Mouse (Mus musculus): ENCODE measurements at regions not wholly inside any gene's neighbourhood (a gene's known extent, or its start where the extent isn't known, plus 50 kb on each side); places are given as distances from the start of the nearest gene placed in this dataset.

GRCm38 (mm10) chr3:144137483-144137882, 67.5 kb downstream of the Lmo4 start:
- DNase-seq: no peak

- DNase-seq: no peak
These were observed 68.6 kb downstream of the Lmo4 start for GRCm38 (mm10) chr3:144136432-144136831.

DNA sequence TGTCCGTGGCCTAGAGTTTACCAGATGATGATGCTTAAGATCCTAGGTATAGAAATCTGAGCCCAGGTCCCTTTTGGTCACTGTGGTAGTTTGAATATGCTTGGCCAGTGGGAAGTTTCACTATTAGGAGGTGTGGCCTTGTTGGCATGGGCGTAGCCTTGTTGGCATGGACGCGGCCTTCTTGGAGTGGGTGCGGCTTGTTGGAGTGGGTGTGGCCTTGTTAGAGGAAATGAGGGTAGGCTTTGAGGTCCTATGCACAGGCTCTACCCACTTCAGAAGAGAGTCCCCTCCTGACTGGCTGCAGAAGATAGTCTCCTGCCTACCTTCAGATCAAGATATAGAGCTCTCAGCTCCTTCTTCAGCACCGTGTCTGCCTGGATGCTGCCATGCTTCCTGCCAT, 69.4 kb downstream of the Lmo4 start:
- no peak for DNase-seq

DNA sequence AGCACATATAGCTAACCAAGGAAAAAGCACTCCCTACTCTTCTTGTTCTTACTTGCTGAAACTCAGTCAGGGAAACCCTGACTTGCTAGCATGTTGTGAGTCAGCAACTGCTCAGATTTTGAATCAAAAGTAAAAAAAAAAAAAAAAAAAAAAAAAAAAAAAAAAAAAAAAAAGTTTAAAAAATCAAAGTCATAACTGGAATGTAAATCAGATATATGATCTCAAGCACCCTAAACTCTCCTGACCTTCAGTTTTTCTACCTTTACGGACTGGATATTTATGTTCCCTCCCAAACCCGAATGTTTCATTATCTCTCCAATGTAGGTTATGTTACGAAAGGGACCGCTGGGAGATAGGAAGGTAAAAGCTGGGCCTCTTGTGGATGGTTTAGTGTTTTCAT, 77.0 kb downstream of the Lmo4 start:
- no peak for DNase-seq

DNA sequence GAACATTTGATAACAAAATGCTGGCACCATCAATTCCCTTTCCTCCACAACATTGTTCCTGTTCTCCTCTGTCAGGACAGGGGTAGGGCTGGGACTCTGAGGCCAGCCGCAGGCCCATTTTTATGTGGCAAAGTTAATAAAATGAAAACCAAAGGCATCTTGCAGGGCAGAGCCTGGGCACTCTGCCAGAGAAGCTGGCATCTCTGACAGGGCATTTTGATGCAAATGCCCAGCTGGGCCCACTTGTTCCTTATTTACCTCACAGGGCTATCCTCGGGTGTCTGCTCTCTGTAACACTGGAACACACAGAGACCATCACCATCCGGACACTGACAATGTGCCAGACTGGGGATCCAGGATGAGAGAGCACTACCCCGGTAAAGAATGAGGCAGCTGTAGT, 80.7 kb downstream of the Lmo4 start:
- peak; percentile 5 for DNase-seq

DNA sequence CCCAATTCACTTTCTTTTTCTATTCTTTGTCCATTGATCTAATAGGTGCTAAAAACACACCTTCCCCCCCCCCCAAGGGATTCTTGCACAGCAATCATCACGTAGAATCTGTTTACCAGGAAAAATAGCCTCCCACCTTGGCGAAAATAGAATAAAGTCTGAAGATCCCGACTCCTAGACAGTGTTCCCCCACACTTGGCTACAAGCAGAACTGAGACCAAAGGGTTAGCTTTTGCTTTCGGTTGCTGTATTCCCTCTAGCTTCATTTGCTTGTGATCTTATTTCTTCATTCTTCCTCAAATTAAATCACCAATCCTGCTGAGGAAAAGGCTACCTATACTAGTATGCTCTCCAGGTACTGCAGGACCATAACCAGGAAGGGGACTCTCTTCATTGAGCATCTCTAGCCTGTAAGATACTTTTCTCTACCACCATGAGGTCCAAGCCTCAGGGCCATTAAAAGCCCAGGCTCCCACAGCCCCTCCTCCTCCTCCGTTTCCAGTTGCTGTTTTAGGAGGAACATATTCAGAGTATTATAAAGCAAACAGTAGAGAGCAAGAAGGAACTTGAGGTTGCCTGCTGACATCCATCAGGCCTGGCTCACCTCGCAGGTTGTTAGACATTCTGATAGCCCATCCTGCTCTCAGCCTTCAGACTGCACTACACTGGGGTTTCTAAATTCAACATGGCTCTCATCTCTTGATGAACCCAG, 81.5 kb downstream of the Lmo4 start:
- no peak for DNase-seq

- no peak for DNase-seq
These were observed 85.9 kb downstream of the Lmo4 start for GRCm38 (mm10) chr3:144119076-144119475.

- DNase-seq: no peak
These were observed 91.1 kb downstream of the Lmo4 start for GRCm38 (mm10) chr3:144113672-144114645.

DNA sequence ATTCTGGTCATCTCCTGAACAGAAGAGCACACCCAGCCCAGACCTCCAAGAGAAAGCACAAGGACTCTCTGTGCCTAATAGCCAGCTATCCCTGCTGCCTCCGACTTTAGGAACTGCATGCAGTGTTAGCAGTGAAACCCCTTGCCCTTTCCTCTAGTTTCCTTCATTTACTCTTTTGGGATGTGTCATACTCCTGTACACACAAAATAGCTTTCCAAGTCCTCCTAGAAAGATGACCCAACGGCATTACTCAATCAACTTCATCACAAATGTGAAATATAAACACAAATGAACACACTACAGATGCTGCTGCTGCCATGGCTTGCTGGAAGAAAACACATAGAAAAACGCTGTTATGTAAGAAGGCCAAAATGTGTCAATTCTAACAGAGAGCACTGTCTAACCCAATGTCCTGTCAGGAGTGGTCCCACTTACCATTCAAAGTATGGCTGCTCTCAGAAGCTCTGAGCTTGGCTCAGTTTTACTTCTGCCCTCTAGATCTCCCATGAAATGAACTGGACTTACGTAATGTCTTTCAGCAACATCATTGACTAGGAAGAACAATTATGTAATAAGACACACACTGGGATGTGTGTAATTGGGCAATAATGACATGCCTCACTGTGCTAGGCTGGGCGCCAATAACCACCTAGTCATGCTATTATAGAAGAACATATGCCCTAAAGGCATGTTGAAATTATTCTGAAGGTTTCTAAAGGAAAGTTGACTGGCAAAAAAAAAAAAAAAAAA, 94.5 kb downstream of the Lmo4 start:
- no peak for DNase-seq

- no peak for DNase-seq
These were observed 95.3 kb downstream of the Lmo4 start for GRCm38 (mm10) chr3:144109769-144110168.

DNA sequence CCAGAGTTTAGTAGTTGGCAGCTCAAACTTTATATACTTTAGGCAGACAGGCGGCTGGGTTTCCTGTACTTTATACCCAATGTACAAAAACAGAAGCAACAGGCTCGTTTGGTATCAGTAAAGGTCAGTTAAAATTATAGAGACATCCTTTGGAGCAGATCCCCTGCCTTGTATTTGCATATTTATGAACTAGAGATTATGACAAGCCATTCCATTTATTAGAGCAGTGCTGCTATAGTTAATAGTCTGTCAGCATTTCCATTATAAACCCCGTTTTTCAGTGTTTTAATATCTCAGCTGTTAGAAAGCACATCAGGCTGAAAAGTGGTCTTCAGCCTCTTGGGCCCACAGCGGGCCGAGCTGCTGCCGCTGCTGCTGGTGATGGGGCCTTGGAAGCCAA, 96.7 kb downstream of the Lmo4 start:
- no peak for DNase-seq

GRCm38 (mm10) chr3:144107664-144108063, 97.4 kb downstream of the Lmo4 start:
- peak; percentile 72 for DNase-seq

DNA sequence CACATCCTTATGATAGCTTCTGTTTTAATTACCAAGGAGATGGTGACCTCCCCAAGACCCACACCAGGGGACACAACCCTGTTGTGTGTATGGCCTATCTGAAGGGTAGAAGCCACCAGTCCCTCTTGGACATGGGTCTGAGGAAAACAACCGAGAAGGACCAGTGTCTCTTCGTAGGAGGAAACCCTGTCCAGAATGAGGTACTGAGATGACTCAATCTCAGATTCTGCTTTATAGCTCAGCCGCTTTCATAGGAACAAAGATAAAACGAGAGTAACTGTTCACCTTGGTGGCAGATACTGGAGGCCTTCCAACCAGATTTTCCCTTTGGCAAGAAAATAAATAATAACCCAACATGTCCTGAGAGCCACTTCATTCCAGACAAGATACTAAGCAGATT, 100.7 kb downstream of the Lmo4 start:
- no peak for DNase-seq

DNA sequence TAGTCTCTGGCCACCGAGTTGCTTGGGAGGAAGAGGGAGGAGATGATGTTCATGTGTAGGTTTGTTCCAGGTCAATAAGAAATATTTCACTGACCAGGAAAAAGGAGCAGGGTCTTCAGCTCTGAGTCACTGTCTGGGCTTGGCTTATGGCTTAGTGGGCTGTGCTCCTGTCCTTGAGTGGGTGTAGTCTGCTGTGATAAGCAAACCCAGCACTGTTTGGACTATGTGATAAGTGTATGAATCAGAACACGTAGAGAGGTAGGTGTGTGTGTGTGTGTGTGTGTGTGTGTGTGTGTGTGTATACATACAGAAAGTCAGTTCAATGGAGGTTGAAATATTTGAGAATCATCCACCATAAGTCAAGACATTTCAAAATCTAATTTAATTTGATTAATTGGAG, 105.6 kb downstream of the Lmo4 start:
- DNase-seq: no peak

DNA sequence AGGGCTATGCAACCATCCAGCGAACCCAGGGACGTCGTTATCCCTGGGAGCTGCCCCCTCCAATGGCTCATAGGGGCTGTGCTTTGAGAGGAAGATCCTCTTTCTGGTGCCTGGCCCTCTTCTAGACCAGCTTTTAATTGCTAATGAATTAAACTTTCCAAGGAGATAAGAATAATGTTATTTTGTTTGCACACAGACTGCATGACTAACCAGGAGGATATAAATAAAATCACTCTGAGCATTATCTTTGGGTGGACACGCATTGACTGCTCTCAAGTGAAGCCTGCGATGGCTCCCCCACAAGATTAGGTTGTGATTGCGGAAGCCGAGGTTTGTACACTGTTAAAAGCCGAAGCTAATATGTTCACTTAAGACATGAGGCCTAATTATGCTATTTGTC, 106.3 kb downstream of the Lmo4 start:
- no peak for DNase-seq

- DNase-seq: no peak
These were observed 113.8 kb downstream of the Lmo4 start for GRCm38 (mm10) chr3:144091231-144091630.

DNA sequence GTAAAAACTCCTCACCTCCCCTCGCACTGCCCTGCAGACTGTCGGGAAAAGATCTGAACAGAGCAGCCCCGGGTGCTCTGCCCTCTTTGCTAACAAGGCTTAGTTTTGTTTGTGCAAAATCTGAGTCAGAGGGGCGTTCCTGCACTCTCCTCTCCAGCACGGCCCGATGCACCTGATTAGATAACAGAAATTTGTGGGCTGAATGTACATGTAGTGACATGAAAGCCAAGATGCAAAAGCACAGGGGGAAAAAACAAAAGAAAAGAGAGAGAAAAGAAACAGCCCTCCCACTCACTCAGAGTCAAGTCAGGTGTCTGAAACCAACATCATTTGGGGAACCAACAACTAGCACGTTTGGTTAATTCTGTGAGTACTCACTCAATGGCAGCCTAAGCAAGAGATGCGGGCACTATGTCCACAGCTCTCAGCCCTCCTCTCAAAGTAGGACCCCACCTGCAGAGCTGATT, 115.2 kb downstream of the Lmo4 start:
- no peak for DNase-seq

- no peak for DNase-seq
These were observed 116.6 kb downstream of the Lmo4 start for GRCm38 (mm10) chr3:144088261-144088884.

- DNase-seq: no peak
These were observed 117.2 kb downstream of the Lmo4 start for GRCm38 (mm10) chr3:144087771-144088170.

GRCm38 (mm10) chr3:144086176-144086575, 118.8 kb downstream of the Lmo4 start:
- DNase-seq: no peak

GRCm38 (mm10) chr3:144079960-144080359, 125.1 kb downstream of the Lmo4 start:
- no peak for DNase-seq

DNA sequence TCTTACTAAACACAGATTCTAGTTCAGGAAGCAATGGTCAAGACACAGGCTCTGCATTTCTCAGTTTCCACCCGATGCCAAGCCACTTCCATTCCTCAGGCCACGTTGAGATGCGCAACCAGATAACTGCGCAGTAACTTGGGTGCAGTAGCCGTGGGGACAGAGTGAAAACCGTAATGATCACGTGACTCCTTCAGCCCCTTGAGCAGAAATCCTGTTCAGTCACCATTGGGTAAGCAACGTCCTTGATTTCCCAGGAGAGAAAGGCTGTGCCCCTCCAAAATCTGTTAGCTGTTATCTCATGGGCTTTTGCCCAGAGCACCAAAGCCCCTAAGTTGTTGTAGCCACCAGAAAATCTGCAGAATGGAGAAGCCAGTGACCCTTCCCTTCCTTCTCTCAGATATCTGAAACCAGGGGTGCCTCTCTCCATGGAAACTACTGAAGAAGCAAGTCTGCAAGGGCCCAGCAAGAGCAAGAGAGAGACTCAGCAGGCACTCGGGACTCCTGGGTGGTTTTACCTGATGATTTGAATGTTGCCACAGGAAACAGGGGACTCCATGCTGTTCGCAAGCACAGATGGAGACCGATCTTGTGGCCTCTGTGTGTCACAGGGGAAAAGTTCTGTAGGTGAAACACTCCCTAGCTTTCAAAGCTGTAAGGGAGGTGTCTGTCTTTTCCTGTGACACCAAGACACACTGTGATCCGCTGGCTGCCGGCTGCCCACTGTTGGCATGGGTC, 126.7 kb downstream of the Lmo4 start:
- DNase-seq: no peak
